Mouse (Mus musculus): ENCODE results near the gene Nfib. TPM values are rescaled to one million over a fixed set of nuclear protein-coding genes. Genes with fewer than 3 reads are reported as not detected.

The Nfib gene
- total and polyA plus RNA-seq, 3 experiments, result not detected

- Histone ChIP-seq H3K27ac (ENCODE audit: control insufficient read depth, low read depth, low read length) (no peak overlapping the region), H3K36me3 (ENCODE audit: control insufficient read depth in 1 of 2, insufficient read depth in 2 of 2, low read length in 2 of 2) (no peaks in the 10 kb centered on the region), H3K79me2 (ENCODE audit: control insufficient read depth, insufficient read depth, low read length, poor library complexity) (no peaks in the 10 kb centered on the region), H3K4me3 (ENCODE audit: control insufficient read depth in 1 of 2, insufficient read depth in 1 of 2, low read depth in 2 of 2, low read length in 2 of 2) (no peak overlapping the region), H3K4me1 (ENCODE audit: control insufficient read depth in 1 of 2, insufficient read depth in 2 of 2, low read length in 2 of 2) (no peaks in the 10 kb centered on the region), H3K27me3 (ENCODE audit: control insufficient read depth in 1 of 2, insufficient read depth in 2 of 2, low read length in 2 of 2) (no peaks in the 10 kb centered on the region), H3K9me3 (replicated peaks; ENCODE audit: insufficient read depth, low read length) (no peaks in the 10 kb centered on the region), H3K9ac (ENCODE audit: control insufficient read depth, low read depth, low read length, poor library complexity, severe bottlenecking) (no peak overlapping the region)
- TF ChIP-seq USF2 (IDR thresholded peaks at IDR 0.05; ENCODE audit: borderline replicate concordance in 1 of 2, insufficient read depth in 1 of 2, low read depth in 1 of 2, low read length in 2 of 2), result no peak
- no peak for TF ChIP-seq POLR2AphosphoS5 (IDR thresholded peaks at IDR 0.05; ENCODE audit: borderline replicate concordance, low read depth, low read length)
- TF ChIP-seq MAX (IDR thresholded peaks at IDR 0.05; ENCODE audit: low read length), result no peak
- TF ChIP-seq UBTF (IDR thresholded peaks at IDR 0.05; ENCODE audit: borderline replicate concordance, insufficient read depth, low read depth, low read length), result no peak
- TF ChIP-seq ZNF384 (IDR thresholded peaks at IDR 0.05; ENCODE audit: low read depth, low read length), result no peak
- TF ChIP-seq SMC3 (IDR thresholded peaks at IDR 0.05; ENCODE audit: low read depth, low read length), result no peak
- TF ChIP-seq NRF1 (IDR thresholded peaks at IDR 0.05; ENCODE audit: insufficient read depth, low read depth, low read length, poor library complexity, severe bottlenecking), result no peak
- TF ChIP-seq MAZ (IDR thresholded peaks at IDR 0.05; ENCODE audit: low read depth, low read length), result no peak
- DNase-seq (ENCODE audit: low read depth, low spot score), result no peak
Measured at GRCm38 (mm10) chr4:82412651-82413050, 292.9 kb downstream of the Nfib start.

DNA sequence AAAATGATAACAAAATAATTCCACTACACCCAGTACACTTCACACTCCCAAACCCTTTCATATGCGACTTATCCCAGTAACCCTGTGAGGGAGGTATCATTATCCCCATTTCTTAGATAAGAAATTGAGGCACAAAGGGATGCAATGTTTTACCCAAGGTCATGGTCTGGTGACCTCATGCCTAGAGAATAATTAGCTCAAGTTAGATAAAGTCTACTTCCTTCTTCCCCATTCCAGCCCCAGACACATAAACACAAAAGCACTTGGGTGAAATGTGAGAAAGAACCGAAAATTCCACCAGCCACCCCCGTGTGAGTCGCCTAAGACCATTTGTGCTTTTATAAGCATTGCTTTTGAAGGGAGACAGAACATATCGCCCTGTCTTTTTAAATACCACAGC lies 293.6 kb downstream of the Nfib start:
- H3K4me1 ChIP-seq (ENCODE audit: control insufficient read depth in 1 of 2, insufficient read depth in 2 of 2, low read length in 2 of 2), result no peaks in the 10 kb centered on the region
- no peaks in the 10 kb centered on the region for H3K79me2 ChIP-seq (ENCODE audit: control insufficient read depth, insufficient read depth, low read length, poor library complexity)
- H3K36me3 ChIP-seq (ENCODE audit: control insufficient read depth in 1 of 2, insufficient read depth in 2 of 2, low read length in 2 of 2), result no peaks in the 10 kb centered on the region
- no peak overlapping the region for H3K9ac ChIP-seq (ENCODE audit: control insufficient read depth, low read depth, low read length, poor library complexity, severe bottlenecking)
- DNase-seq (ENCODE audit: low read depth, low spot score), result no peak
- no peaks in the 10 kb centered on the region for H3K27me3 ChIP-seq (ENCODE audit: control insufficient read depth in 1 of 2, insufficient read depth in 2 of 2, low read length in 2 of 2)
- no peaks in the 10 kb centered on the region for H3K9me3 ChIP-seq (replicated peaks; ENCODE audit: insufficient read depth, low read length)
- no peak for TF ChIP-seq RCOR1 (IDR thresholded peaks at IDR 0.05; ENCODE audit: low read depth, low read length)
- no peak for TF ChIP-seq ZNF384 (IDR thresholded peaks at IDR 0.05; ENCODE audit: low read depth, low read length)
- no peak for TF ChIP-seq GABPA (IDR thresholded peaks at IDR 0.05; ENCODE audit: low read depth, low read length)
- no peak for TF ChIP-seq GATA1 (IDR thresholded peaks at IDR 0.05; ENCODE audit: low read depth, low read length)
- TF ChIP-seq ELF1 (IDR thresholded peaks at IDR 0.05; ENCODE audit: low read depth, low read length), result no peak
- no peak for TF ChIP-seq USF2 (IDR thresholded peaks at IDR 0.05; ENCODE audit: borderline replicate concordance in 1 of 2, insufficient read depth in 1 of 2, low read depth in 1 of 2, low read length in 2 of 2)
- TF ChIP-seq POLR2AphosphoS2 (IDR thresholded peaks at IDR 0.05; ENCODE audit: low read length), result no peak
- no peak for TF ChIP-seq MAX (IDR thresholded peaks at IDR 0.05; ENCODE audit: low read length)
- TF ChIP-seq KAT2A (conservative IDR thresholded peaks at IDR 0.05; ENCODE audit: low read depth, low read length), result no peak
- TF ChIP-seq ETS1 (IDR thresholded peaks at IDR 0.05; ENCODE audit: low read depth, low read length), result no peak
- TF ChIP-seq POLR2A (IDR thresholded peaks at IDR 0.05; ENCODE audit: control insufficient read depth in 1 of 2, insufficient read depth in 1 of 2, low read depth in 1 of 2, low read length in 2 of 2, poor library complexity in 1 of 2), result no peak
- no peak for TF ChIP-seq NELFE (IDR thresholded peaks at IDR 0.05; ENCODE audit: low read depth, low read length)
- TF ChIP-seq SMC3 (IDR thresholded peaks at IDR 0.05; ENCODE audit: low read depth, low read length), result no peak
- no peak for TF ChIP-seq E2F4 (IDR thresholded peaks at IDR 0.05; ENCODE audit: borderline replicate concordance, low read depth, low read length)
- no peak for TF ChIP-seq EP300 (IDR thresholded peaks at IDR 0.05; ENCODE audit: low read depth in 1 of 2, low read length in 2 of 2)
- TF ChIP-seq MYB (IDR thresholded peaks at IDR 0.05; ENCODE audit: low read depth, low read length), result no peak
- no peak for TF ChIP-seq ZC3H11A (IDR thresholded peaks at IDR 0.05; ENCODE audit: low read depth, low read length)
- no peak for TF ChIP-seq JUND (IDR thresholded peaks at IDR 0.05; ENCODE audit: low read depth, low read length)
- H3K4me3 ChIP-seq (ENCODE audit: control insufficient read depth in 1 of 2, insufficient read depth in 1 of 2, low read depth in 2 of 2, low read length in 2 of 2), result no peak overlapping the region
- H3K27ac ChIP-seq (ENCODE audit: control insufficient read depth, low read depth, low read length), result no peak overlapping the region
